Mouse (Mus musculus): Measurements from ENCODE around the gene Galnt12. TPM values are rescaled to one million over a fixed set of nuclear protein-coding genes. Genes with fewer than 3 reads are reported as not detected.

Gene Galnt12
- polyA plus RNA-seq, 1 experiment from 2014 or later: 5.6 TPM

DNA sequence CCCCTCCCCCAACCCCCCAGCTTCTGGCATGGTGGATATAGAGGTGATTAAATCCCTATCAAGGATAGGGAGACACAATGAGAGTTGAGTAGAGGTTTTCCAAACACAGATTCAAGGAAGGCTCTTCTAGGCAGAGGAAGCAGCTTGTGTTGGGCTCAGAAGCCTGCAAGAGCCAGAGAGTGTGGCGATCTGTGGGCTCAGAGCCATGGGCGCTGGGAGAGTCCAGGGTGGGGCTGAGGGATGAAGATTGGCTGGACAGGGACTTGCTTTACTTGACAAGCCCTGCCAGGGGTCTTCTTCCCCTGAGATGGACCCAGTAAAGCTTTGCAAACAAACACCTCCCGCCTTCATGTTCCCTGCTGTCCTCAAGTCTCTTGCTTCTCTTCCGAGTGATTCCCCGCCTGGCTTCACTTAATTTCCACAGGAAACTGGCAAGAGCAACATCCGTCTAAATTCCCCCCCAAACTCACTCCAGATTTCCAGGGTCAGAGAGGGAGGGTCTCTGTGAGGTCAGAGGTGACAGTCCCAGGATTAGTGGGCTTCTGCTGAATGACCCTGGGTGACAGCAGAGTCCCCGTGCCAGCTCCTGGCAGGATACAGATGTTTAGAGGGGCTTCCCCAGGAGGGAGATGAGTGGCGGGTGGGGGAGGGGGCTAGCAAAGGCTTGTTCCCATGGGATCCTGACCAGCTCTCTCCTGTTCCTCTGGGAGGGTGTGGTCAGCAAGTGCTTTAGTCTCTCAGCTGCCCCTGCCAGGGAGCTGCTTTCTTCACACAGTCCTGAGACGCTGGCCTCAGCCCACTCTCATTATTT, 47.5 kb downstream of the Galnt12 start:
- Histone ChIP-seq H3K9me3 (no peaks in the 10 kb centered on the region), H3K4me2 (replicated peaks) (no peak overlapping the region), H3K27ac (no peak overlapping the region), H3K4me1 (replicated peaks) (peaks cover 26% of the 10 kb centered on the region), H3K27me3 (no peaks in the 10 kb centered on the region), H3K4me3 (replicated peaks) (no peak overlapping the region), H3K36me3 (no peaks in the 10 kb centered on the region), H3K9ac (replicated peaks) (no peak overlapping the region)
- 41% methylated on average over 9 of the region's 9 CpGs for WGBS
- no peak; the same call in 1 of the 2 replicates for ATAC-seq

DNA sequence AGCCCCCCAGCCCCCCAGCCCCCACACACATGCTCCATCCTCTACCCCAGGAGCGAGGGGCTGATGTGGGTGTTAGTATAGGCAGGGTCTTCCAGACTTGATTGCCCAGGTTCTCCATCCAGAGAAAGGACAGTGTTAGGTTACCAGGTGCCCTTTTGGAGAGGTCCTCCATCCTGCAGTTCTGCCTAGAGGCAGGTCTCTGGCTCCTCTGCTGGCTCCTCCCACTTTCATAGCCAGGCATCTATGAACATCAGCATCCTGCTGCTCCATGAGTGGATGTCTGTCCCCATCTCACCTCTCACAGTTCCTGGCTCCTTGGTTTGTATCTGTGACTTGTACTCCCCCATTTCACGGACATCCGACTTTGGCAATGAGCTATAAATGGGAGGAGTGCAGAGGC, 48.6 kb downstream of the Galnt12 start:
- Histone ChIP-seq H3K4me1 (replicated peaks) (peaks cover 26% of the 10 kb centered on the region), H3K9ac (replicated peaks) (no peak overlapping the region), H3K4me2 (replicated peaks) (no peak overlapping the region), H3K4me3 (replicated peaks) (no peak overlapping the region), H3K27me3 (no peaks in the 10 kb centered on the region), H3K27ac (no peak overlapping the region), H3K36me3 (no peaks in the 10 kb centered on the region), H3K9me3 (no peaks in the 10 kb centered on the region)
- no peak; the same call in 1 of the 2 replicates for ATAC-seq
- WGBS: 94% methylated on average over 3 of the region's 3 CpGs

DNA sequence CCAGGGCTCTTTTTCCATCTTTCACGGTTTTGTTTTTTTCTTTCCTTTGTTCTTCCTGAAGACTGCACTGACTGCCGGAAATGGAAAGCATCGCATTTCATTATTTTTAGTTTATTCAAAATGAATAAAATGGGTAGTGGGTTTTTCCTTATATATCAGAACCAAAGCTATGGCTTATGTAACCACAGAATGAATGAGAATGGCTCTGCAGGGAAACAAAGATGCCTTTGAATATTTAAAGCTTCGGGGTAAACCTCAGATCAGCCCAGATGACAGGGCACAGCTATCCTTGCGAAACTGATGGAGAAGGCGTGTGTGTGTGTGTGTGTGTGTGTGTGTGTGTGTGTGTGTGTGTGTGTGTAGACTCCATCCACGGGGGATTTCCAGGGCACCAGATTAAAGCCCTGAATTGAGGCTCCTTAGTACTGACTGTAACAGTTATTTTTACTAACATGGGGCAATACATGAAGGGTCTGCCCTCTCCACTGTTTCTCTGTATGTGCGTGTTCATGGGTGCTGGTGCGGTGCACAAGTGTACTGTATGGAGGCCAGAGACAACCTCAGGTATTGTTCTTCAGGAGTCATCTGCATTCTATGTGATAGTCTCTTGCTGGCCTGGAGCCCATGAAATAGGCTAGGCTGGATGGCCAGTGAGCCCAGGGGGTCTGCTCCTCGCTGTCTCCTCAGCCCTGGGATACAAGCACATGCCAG, 49.9 kb downstream of the Galnt12 start:
- Histone ChIP-seq H3K9ac (replicated peaks) (no peak overlapping the region), H3K9me3 (no peaks in the 10 kb centered on the region), H3K4me1 (replicated peaks) (peaks cover 26% of the 10 kb centered on the region), H3K27ac (0 out of 2 replicates have a peak overlapping the region, but pooled peaks have one; percentile 9), H3K36me3 (no peaks in the 10 kb centered on the region), H3K27me3 (no peaks in the 10 kb centered on the region), H3K4me2 (replicated peaks) (no peak overlapping the region), H3K4me3 (replicated peaks) (no peak overlapping the region)
- 49% methylated on average over 10 of the region's 10 CpGs for WGBS
- peak; percentile 29 for ATAC-seq

DNA sequence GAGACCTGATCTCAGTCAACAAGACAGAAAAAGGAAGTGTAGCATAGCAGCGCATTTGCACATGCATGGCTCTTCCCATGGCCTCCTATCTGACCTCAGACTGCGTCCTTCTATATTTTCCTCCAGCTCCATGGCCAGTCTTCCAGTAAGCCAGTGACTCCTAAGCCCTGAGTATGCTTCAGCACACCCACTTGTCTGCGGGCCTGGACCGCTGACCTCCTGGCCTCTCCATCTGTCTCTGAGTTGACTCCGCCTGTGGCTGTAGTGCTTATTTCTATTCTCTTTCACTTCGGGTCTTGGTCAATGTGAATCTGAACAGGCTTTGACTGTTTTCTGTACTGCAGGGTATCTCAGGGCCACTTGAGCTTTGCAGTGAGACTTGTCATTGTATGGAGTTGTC, 52.1 kb downstream of the Galnt12 start:
- no peak overlapping the region for H3K4me3 ChIP-seq (replicated peaks)
- H3K4me2 ChIP-seq (replicated peaks): no peak overlapping the region
- H3K27me3 ChIP-seq: no peaks in the 10 kb centered on the region
- no peak overlapping the region for H3K27ac ChIP-seq
- H3K36me3 ChIP-seq: no peaks in the 10 kb centered on the region
- H3K9me3 ChIP-seq: no peaks in the 10 kb centered on the region
- no peak for ATAC-seq
- H3K9ac ChIP-seq (replicated peaks): no peak overlapping the region
- peaks cover 26% of the 10 kb centered on the region for H3K4me1 ChIP-seq (replicated peaks)
- WGBS: 84% methylated on average over 6 of the region's 6 CpGs

DNA sequence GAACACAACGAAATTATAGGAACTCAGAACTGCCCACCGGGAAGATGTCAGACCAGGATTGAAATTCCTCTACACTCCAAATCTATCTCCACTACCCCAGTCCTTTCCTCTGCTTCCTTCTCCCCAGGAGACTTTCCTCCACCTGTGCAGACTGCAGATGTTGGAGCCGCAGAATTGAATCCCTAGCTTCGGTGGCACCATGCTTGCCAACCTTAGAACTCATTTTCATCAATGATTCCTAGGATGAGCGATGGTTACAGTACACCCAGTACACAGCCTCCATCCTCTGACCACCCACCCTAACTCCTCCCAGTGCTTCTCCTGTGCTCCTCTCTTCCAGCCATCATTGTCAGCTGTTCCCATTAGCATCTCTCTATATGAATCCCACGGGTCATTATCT, 53.6 kb downstream of the Galnt12 start:
- no peak overlapping the region for H3K9ac ChIP-seq (replicated peaks)
- H3K27ac ChIP-seq: no peak overlapping the region
- H3K4me3 ChIP-seq (replicated peaks): no peak overlapping the region
- H3K9me3 ChIP-seq: no peaks in the 10 kb centered on the region
- H3K27me3 ChIP-seq: no peaks in the 10 kb centered on the region
- ATAC-seq: no peak
- peaks cover 16% of the 10 kb centered on the region for H3K4me1 ChIP-seq (replicated peaks)
- no peaks in the 10 kb centered on the region for H3K36me3 ChIP-seq
- WGBS: 90% methylated on average over 6 of the region's 6 CpGs
- H3K4me2 ChIP-seq (replicated peaks): no peak overlapping the region

- Histone ChIP-seq H3K4me1 (replicated peaks) (peaks cover 9% of the 10 kb centered on the region), H3K9ac (replicated peaks) (no peak overlapping the region), H3K27ac (no peak overlapping the region), H3K27me3 (no peaks in the 10 kb centered on the region), H3K4me2 (replicated peaks) (no peak overlapping the region), H3K4me3 (replicated peaks) (no peak overlapping the region), H3K36me3 (no peaks in the 10 kb centered on the region), H3K9me3 (no peaks in the 10 kb centered on the region)
- ATAC-seq: no peak
- WGBS: 90% methylated on average over 4 of the region's 4 CpGs
Observed at GRCm38 (mm10) chr4:47146561-47146960, 54.9 kb downstream of the Galnt12 start.

GRCm38 (mm10) chr4:47149963-47150362, 58.3 kb downstream of the Galnt12 start:
- Histone ChIP-seq H3K4me1 (replicated peaks) (no peaks in the 10 kb centered on the region), H3K36me3 (no peaks in the 10 kb centered on the region), H3K9ac (replicated peaks) (no peak overlapping the region), H3K27me3 (no peaks in the 10 kb centered on the region), H3K4me3 (replicated peaks) (no peak overlapping the region), H3K9me3 (no peaks in the 10 kb centered on the region), H3K4me2 (replicated peaks) (no peak overlapping the region), H3K27ac (no peak overlapping the region)
- no peak for ATAC-seq
- WGBS: 19% methylated on average over 3 of the region's 3 CpGs

DNA sequence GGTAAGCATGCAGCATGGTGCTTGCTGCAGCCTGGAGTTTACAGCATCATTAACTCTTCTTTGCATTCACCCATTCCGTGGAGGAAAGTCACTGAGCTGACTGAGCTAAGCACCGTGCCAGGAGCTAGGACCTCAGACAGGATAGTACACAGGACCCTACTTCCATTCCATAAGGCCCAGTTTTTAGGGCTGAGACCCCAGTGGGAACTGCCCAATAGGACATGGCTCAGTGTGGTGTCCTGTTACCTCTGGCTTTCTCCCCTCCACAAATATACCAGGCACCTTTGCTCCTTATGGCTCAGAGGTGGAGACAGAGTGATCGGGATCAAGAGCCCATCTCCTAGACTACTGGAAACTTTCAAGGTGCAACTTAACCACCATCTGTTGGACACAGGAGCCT, 59.1 kb downstream of the Galnt12 start:
- Histone ChIP-seq H3K27ac (no peak overlapping the region), H3K27me3 (no peaks in the 10 kb centered on the region), H3K9me3 (no peaks in the 10 kb centered on the region), H3K4me2 (replicated peaks) (no peak overlapping the region), H3K4me1 (replicated peaks) (no peaks in the 10 kb centered on the region), H3K4me3 (replicated peaks) (no peak overlapping the region), H3K9ac (replicated peaks) (no peak overlapping the region), H3K36me3 (no peaks in the 10 kb centered on the region)
- no peak for ATAC-seq
- 91% methylated on average over 3 of the region's 3 CpGs for WGBS

- Histone ChIP-seq H3K36me3 (no peaks in the 10 kb centered on the region), H3K9me3 (no peaks in the 10 kb centered on the region), H3K4me2 (replicated peaks) (no peak overlapping the region), H3K4me3 (replicated peaks) (no peak overlapping the region), H3K27me3 (no peaks in the 10 kb centered on the region), H3K9ac (replicated peaks) (no peak overlapping the region), H3K4me1 (replicated peaks) (no peaks in the 10 kb centered on the region), H3K27ac (no peak overlapping the region)
- ATAC-seq: no peak
- 84% methylated on average over 8 of the region's 8 CpGs for WGBS
Observed at GRCm38 (mm10) chr4:47151553-47152183, 60.0 kb downstream of the Galnt12 start.

GRCm38 (mm10) chr4:47161103-47161755, 69.5 kb downstream of the Galnt12 start:
- no peaks in the 10 kb centered on the region for H3K27me3 ChIP-seq
- H3K27ac ChIP-seq: peak overlapping the region; percentile 53; the same call in 1 of the 2 replicates
- peaks cover 5% of the 10 kb centered on the region; the same call in 1 of the 2 replicates for H3K9me3 ChIP-seq
- WGBS: 7% methylated on average over 3 of the region's 4 CpGs
- no peak overlapping the region for H3K9ac ChIP-seq (replicated peaks)
- no peak overlapping the region for H3K4me3 ChIP-seq (replicated peaks)
- peaks cover 17% of the 10 kb centered on the region for H3K4me1 ChIP-seq (replicated peaks)
- no peaks in the 10 kb centered on the region for H3K36me3 ChIP-seq
- H3K4me2 ChIP-seq (replicated peaks): no peak overlapping the region
- ATAC-seq: peak; percentile 79

- peaks cover 5% of the 10 kb centered on the region; the same call in 1 of the 2 replicates for H3K9me3 ChIP-seq
- H3K9ac ChIP-seq (replicated peaks): no peak overlapping the region
- no peak overlapping the region for H3K4me2 ChIP-seq (replicated peaks)
- H3K27me3 ChIP-seq: no peaks in the 10 kb centered on the region
- WGBS: 64% methylated on average over 12 of the region's 12 CpGs
- H3K27ac ChIP-seq: peak overlapping the region; percentile 14
- H3K36me3 ChIP-seq: no peaks in the 10 kb centered on the region
- peaks cover 17% of the 10 kb centered on the region for H3K4me1 ChIP-seq (replicated peaks)
- H3K4me3 ChIP-seq (replicated peaks): no peak overlapping the region
- 0 out of 2 replicates have a peak, but pooled peaks have one; percentile 58 for ATAC-seq
Observed at GRCm38 (mm10) chr4:47161756-47162587, 70.3 kb downstream of the Galnt12 start.
